Mouse (Mus musculus) kidney, postnatal 10 days (tissue): ENCODE results near the gene Ppat.
A peak's percentile ranks its signal among the peaks of the same experiment; 100 is the strongest.
"Not testable (repeated sequence)": the region's sequence is repeated elsewhere in the genome, so short reads cannot be mapped to it uniquely, and the experiment has no call there.

Experiments used
- DNase-seq: peaks from one replicate; pipeline ENCODE4 v3.0.0; 2021; ENCODE audit warnings: mixed read lengths

The Ppat gene

DNA sequence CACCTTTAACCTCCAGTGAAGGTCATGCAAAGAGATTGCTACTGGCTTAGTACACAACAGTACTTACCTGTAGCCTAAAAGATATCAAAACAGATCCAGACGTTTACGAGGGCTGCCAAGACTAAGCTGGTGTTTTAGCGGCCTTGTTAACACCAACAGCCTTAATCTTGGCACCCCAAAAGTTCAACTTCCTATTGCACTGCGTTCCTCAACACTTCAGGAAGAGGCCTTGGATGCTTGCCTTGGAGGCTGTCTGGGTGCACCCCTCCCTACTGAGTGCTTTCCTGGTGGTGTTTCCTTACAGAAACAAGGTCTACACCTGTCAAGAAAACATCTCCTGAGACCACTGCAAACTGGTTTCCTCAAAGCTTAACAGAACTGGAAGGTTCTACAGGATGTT is 4.2 kb downstream of the Ppat start:
- DNase-seq, result no peak

DNA sequence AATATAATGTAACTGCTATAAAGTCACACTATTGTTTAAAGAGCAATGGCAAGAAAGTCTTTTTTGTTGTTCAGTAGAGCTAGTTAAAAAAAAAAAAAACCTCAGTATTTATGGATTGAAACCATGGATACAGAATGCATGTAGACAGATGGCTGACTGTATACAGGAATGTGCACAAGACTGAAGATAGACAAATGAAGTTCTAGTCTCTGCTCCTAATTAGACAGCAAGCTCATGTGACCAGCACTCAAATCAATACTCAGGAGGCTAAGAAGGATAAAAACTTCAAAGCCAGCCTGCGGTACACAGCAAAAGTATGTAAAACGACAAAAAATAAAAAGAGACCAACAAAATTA is 5.7 kb downstream of the Ppat start:
- DNase-seq, result no peak

DNA sequence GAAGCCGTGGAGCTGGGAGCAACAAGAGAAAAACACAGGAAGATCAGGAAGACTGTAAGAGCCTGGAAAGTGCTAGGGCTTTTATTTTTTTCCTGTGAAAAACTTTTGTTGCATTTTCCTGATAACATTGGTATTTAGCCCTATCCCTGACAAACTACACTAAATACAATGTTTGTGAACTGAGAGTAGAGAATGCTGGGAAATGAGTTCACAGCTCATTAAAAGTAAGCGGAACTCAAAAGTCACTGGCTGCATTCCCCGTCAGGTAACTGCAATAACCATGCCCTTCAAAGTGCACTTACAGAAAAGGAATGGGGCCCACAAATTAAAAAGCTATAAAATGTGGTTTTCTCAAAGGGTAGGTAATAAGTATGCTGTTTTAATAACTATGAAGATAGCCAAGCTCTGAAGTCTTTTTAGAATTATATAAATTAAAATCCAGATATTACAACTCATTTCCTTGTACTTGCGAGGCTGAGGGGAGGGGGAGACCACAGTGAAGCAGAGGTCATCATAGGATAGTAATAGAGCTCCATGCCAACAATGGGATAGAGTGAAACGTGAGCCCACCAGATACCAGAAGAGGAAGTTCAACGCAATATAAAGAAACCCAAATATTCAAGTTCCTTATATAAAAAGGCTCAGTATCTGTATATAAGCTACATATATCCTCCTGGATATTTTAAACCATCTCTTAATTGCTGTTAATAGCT is 6.3 kb downstream of the Ppat start:
- no peak for DNase-seq

DNA sequence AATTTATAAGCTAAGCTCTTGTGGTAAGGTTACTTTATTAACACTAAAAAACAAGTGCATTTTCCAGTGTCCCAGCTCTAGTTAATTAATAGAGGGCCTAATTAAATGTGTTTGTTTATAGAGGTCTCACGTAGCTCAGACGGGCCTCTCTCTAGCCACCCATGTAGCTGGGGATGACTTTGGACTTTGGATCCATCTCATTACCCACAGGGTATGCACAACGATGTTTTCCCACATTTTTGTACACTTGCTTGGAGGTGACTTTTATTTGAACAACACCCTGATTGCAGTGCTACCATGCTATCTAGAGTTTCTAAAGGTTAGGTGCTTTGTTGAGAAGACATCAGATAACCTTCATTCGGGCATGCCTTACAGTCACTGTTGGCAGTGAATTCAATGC is 8.9 kb downstream of the Ppat start:
- peak; percentile 35 for DNase-seq

DNA sequence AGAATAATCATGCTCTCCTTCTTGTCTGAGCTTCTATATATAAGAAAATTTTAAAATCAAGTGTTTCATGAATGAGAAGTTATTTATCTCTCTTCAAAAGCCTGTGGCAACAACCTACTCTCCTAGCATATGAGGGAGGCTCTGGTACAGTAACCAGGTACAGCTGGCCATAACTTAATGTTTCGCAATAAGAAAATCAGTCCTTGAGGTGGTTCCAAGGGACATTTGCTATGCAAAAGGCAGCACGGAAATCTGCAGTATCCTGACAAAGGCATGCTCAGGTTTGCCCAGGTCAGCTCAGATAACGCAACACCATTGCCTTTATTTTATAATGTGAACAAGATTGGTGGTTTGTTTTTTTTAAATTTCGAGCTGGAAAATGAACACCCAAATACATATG is 9.4 kb downstream of the Ppat start:
- DNase-seq, result no peak

DNA sequence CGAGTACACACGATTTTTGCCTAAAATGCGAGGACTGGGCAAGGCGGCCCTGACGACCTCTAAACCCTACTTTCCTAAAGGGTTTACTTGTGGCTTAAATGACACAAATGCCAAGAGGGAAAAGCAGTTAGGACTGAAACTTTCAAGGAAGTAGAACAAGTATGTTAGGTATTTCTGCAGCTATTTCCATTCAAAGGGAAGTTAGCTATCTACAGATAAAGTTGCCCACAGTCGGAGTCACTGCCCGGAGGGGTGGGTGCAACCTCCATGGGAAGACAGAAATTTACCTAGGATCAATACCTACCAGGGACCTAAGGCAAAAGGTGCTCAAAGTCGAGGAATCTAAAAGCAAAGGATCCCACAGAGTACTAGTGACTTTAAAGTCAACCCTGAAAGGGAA is 11.7 kb downstream of the Ppat start:
- DNase-seq, result no peak

DNA sequence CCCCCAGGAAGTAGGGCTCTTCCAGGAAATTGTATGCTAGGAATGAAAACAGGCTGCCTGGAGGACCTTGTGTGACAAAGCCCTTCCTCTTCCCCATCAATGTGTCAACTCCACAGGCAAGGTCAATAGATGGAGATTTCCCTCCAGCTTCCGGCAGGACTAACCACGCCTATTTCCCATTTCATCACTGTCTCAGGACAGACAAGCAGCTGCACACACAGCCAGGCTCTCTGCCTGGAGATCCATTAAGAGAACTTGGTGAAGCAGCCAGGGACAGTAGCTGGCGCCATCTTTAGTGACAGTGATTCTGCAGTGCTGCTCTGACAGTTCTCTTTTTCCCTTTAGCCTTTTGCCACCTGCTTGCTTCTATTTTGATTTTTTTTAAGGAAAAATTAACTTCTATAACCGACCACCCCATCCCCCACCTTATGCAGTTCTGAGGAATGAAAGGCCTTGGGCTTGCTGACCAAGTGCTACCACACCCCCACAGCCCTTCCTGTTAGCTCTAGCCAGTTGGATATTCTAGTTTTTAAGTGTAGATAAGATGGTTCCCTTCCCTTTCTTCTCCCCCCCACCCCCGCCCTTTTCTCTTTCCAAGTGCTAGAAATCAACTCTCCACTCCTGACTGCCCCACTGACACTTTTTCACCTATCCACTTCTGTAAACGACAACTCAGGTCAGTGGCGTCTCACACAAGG is 22.0 kb downstream of the Ppat start:
- peak; percentile 51 for DNase-seq

DNA sequence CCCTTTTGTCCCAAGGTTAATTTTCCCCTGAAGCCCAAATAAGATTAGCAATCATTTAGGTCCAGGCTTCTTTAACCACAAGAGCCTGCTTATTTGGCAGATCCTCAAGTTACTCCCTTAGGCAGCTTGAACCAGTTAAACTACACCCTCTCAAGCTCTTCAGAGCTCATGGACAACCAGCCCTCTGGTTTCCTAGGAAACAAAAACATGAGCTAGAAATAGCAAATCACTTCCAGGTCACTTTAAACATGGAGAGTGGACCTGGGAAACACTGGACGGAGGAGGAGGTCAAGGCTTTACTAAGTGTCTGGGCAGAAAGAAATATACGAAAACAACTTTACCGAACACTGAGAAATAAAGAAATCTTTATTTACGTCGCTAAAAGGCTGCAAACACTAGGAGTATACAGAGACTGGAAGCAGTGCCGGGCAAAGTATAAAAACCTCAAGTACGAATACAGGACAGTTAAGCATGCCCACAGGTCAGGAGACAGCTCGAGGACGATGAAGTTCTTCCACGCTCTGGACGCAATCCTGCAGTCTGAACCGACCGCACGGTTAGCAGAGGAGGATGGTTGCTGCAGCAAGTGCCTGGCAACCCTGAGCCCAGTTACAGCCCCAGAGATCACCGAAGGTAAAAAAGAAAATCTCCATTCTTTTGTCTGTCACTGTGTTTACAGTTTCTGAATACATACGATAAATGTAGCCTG is 23.1 kb downstream of the Ppat start:
- DNase-seq, result peak; percentile 28

DNA sequence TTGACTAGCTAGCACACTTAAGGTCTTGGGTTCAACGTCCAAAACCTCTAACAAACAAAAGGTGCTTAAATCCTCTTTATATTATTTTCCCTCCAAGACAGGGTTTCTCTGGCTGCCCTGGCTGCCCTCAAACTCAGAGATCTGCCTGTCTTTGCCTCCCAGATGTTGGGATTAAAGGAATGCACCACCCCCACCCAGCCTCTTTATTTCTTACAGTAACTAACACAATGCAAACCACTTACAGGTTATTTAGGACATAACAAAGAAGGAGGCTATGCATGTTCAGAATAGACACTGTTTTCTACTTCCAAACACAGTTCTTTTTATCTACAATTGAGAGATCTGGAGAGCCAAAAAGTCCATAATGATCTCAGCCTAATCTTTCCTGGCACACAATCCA is 27.1 kb downstream of the Ppat start:
- no peak for DNase-seq

DNA sequence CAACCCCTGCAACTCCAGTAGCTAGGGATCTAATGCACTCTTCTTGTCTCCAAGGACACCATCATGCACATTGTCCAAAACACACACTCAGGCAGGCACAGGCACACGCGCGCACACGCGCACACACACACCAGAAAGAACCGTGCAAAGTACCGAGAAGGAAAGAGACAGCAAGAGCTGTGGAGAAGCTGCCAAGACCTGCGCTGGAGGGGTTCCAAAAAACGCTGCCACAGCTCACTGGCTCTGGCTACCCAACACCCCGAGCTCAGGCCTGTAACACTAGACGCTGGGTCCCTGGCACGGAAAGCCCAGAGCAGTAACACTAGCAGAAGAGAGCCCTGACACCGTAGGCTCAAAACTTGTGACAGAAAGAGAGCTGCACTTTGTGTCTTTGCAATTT is 27.9 kb downstream of the Ppat start:
- DNase-seq, result peak; percentile 86

DNA sequence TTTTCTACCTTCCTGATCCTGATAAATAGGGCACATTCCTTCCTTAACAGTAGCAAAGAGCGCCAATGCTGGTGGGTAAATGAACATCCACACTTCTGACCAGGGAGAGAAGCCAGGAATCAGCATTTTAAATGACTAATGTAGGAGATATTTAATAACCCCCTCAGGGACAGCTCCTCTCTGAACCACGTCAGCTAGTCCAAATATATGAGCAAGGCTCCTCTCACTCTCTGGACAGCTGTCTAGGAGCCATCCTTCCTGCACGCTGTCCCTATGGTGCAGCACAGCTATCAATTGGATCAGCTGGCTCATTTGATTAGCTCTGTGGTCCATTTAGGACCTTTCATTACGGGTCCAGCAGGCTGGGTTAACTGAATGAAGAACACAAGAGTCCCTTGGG is 28.5 kb downstream of the Ppat start:
- DNase-seq, result no peak

DNA sequence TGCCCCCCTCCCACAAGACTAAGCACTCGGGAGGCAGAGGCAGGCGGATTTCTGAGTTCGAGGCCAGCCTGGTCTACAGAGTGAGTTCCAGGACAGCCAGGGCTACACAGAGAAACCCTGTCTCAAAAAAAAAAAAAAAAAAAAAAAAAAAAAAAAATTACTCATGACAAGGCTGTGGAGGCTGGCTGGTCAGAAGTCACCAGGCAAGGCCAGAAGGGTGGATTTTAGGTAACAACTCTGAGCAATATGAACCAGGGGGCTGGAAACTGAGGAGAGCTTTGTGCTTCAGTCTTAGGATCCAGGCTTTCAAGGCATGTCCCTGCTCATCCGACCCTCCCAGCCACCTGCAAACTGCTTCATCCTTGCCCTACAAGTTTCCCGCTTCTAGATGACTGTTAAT is 38.9 kb downstream of the Ppat start:
- DNase-seq, result not testable (repeated sequence)

DNA sequence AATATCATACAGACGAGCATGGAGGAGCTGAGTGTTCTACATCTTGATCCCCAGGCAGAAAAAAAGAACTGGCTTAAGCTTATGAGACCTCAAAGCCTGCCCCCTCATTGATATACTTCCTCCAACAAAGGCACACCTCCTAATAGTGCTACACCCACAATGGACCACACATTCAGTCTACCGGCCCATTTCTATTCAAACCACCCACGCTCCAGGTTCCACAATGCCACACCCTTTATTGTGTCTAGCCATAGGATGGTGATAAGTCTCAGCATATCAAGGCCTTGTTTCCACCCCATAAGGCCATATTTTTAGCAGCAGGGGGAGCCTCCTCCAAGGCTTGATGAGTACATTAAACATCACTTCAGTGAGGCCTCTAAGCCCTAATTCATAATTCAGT is 40.6 kb downstream of the Ppat start:
- DNase-seq, result no peak

DNA sequence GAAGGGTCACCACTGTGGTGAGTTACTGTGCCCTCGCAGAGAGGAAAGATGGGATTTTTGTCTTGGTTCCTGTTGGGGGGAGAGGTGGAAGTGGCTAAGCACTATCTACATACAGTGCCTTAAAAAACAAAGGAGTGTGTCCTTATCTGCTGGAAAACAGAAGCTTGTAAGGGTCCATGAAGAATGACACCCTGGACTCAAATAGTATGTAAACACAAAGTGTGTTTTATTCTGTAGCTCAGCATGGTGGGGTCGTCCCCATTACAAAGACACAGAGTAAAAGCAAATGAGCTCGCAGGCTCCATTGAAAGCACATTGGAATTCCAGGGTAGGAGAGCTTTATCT is 45.3 kb downstream of the Ppat start:
- no peak for DNase-seq

DNA sequence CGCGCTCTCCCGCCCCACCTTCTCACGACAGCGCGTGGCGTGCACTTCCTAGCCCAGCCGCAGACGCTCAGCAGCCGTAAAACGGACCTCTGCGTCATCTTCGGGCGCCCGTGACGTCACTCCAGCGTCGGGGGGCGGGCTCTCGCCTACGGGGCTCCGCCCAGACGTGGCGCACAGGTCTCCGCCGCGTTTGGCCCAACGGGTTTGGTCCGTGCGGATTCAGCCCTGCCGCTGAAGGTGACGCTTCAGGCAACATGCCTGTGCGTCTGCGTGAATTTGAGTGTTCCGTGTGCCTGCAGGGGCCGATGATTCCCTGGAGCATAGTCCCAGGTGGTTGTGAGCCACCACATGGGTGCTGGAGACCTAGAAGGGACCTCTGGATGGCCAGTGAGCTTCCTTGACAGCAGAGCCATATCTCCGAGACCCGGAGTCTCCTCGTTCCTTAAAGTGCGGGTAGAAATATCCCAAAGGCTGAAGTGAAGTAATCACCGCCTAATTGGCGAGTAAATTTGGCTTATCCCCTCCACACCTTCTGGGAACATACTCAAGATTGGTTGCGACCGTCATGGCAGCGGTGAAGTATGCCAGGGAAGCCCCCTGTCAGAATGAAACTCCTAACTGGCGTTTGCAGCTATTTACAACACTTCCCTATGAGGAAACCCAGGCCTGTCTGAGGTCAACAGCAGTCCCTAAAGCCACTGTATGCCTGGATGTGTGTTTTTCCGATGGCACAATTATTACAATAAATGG is 45.8 kb downstream of the Ppat start, which contains the start of gene Aasdh:
TSS of gene Aasdh (minus strand) at position 110 of the 750 bp plus-strand sequence.
- peak; percentile 97 for DNase-seq

DNA sequence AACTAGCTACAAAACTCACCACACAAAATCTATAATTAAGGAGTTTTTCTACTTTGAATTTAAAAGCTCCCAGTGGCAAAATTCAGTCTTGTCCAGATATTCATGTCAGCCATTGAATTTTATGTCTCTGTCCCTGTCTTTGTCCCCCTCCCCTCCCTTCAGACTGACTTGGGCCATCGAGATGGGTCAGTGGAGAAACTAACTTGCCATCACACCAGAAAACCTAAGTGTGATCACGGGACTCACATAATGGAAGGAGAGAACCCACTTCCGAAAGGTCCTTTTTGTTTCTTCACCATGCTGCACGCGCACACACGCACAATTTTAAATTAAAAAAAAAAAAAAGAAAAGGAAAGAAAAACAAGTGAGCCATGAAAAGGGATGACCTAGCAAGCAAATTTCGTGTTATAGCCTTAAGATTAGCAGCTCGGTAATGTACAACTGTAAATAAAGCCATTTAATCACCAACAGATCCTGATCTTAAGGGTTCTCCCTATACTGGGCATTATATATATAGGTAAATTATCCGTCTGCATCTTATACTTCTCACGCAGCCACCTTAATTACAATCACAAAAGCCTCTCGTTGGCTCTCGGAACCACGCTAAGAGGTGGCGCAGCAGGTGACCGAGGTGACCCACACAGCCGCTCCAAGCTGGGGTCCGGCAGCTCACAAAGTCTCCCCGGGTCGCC is 46.5 kb downstream of the Ppat start:
- no peak for DNase-seq

DNA sequence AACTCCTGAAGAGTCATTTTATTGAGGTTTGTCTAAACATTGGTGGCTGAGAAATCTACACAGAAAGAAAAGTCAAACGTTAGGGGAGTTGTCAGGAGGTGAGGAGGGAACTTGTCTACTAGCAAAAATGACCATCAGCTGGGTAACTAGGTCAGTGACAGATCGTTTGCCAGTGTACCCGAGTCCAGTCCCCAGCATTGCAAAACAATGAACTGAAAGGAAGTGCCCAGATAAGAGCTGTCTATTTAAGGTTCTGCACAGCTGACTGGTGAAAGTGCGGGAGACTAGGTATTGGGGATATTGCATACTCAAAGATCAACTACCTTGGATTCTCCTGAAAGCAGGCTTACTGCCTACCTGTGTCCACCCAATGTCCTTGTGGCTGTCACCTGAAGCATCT is 49.2 kb downstream of the Ppat start:
- DNase-seq, result no peak

DNA sequence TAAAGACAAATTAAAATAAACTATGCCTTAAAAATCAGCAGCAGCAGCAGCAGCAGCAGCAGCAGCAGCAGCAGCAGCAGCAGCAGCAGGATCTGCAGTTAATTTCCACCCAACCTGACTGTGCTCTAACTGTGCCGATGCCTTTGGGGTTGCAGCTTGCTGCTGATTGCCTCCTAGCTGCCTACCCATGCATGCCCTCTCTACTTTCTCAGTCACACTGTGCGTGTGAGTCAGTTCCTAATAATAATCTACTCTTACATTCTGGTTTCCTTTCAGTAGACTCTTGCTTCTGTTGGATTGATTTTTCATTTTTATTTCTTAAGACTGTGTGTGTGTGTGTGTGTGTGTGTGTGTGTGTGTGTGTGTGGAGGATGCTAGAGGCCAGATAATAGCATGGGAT is 58.3 kb downstream of the Ppat start:
- DNase-seq, result no peak

DNA sequence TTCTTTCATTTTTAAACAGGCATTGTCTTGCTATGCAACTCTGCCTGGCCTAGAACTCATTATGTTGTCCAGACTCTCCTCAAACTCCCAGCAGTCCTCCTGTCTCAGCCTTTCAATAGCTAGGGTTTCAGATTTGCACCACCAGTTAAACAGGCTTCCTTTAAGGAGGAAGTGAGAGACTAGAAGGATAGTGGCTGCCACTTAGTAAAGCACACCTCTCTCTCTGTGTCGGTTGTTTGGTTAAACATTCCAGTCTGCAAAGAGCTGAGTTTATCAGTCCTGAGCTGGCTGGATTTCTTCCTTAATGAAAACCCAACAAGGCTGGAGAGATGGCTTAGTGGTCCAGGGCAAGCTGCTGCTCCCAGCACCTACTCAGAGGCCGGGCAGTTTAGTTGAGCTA is 58.8 kb downstream of the Ppat start:
- no peak for DNase-seq

DNA sequence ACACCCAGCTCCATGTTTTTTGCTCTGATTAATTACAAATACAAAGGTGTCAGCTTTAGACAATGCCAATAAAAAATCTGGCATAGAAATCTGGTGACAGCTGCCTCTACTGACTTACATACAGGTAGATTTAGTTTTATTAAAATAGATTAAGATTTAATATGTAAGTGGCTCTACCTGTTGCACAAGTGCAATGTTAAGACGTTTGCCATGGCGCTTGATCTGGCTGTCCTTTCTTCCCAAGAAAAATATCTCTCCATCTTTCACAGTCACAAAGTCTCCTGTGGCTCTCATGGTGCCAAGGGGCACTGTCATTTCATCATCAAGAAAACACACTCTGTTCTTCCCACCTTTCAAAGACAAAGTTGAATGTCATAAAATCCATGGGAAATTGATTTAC is 64.4 kb downstream of the Ppat start:
- DNase-seq, result no peak

DNA sequence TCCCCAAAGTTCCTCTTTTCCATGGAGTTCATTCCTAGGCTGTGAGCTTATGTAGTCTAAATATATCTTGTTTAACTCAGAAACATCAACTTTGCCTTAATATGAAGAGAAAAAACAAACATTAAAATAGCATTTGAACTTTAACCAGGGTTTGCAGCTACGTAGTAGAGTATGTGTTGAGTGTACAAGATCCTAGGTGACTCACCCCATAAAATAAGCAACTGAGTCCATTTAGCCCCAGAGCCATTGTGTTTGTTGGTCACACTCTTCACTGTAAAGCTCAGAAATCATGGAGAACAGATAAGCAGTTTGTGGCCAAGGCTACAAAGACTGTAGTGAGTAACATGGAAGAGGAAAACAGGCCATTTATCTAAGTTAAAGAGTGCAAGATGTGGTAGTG is 67.3 kb downstream of the Ppat start:
- DNase-seq, result no peak

DNA sequence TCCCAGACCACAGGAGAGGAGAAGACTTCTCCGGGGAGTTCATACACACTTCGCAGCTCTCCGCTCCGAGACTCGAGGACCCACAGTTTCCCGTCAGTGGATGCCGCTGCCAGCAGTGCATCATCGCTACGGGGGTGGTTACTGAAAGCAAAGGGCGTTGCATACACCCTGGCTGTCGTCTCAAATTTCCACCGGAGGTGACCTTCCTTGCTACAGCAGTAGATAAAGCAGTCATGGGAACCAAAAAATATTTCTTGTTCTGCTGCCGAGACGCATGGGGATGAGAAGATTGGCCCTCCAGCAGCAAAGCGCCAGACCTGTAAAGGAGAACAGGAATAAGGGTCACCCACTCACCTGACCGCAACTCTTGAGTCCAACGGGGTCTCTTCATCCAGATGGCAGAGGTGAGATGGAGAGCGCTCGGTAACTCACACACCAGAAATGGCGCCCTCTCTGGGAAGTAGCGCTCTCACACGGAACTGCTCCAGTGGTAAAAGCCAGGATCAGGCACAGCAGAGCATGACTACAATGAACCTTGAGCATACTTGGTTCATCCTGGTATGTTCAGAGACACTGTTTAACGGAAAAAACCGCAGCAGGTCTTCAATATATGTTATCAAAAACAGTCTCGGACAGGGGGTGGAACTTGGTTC is 75.1 kb downstream of the Ppat start:
- DNase-seq, result no peak
